Comparison of ENCODE assay signal across 29 mouse cellular contexts in genomic region chr17:26433295-26433694, GRCm38 (mm10). TPM values are rescaled to one million over a fixed set of nuclear protein-coding genes. Genes with fewer than 3 reads are reported as not detected.
DNase-seq lines count a peak whose midpoint lies in the region; ATAC-seq lines count a peak whose summit lies in the region.
"Had no signal": no experiment of that assay in that cellular context is flagged by ENCODE, and none has a peak within 500 bp of the region (broad histone marks: within the 10 kb centered on the region; RNA-seq: fewer than 3 reads in every experiment).

No protein-coding gene starts in this region.

- no peak for DNase-seq in kidney, postnatal 14 days
- DNase-seq in midbrain, embryonic 11.5 days (ENCODE audit: low spot score, missing footprints): peak; percentile 54
- DNase-seq in midbrain, embryonic 10.5 days (ENCODE audit: low spot score): no peak
- DNase-seq in R1 (ENCODE audit: low read depth, low spot score): peak; percentile 72
- no peak for DNase-seq in frontal cortex, postnatal 25 days (ENCODE audit: low spot score in 2 of 2)
- DNase-seq: adrenal gland, postnatal 10 days; cerebellum, adult 11 months; cerebellum, adult 9-11 months; embryo, embryonic 11 days; gastrocnemius, postnatal 14 days; liver; lung, adult 2 months; lung, postnatal 36 days; midbrain, embryonic 14.5 days; right cerebral cortex, postnatal 25 days; spleen, adult 18-20 months; thymus, postnatal 14 days had no signal

- WGBS in kidney, embryonic 15.5 days: 49% methylated on average over 11 of the region's 11 CpGs
- WGBS in midbrain, embryonic 11.5 days: 57% methylated on average over 11 of the region's 11 CpGs
- WGBS in midbrain, embryonic 10.5 days: 72% methylated on average over 11 of the region's 11 CpGs
- WGBS in stomach, embryonic 15.5 days: 44% methylated on average over 11 of the region's 11 CpGs

- no peak overlapping the region for H3K4me2 ChIP-seq in kidney, embryonic 15.5 days
- no peak overlapping the region for H3K4me2 ChIP-seq in midbrain, embryonic 11.5 days
- H3K4me2 ChIP-seq in stomach, embryonic 15.5 days: no peak overlapping the region
- H3K4me2 ChIP-seq: embryonic facial prominence, embryonic 13.5 days; heart, embryonic 15.5 days had no signal

- H3K9me3 ChIP-seq in kidney, embryonic 15.5 days (replicated peaks): no peaks in the 10 kb centered on the region
- H3K9me3 ChIP-seq in midbrain, embryonic 11.5 days (ENCODE audit: control insufficient read depth, low read length): no peaks in the 10 kb centered on the region
- no peaks in the 10 kb centered on the region for H3K9me3 ChIP-seq in midbrain, embryonic 10.5 days (replicated peaks)
- H3K9me3 ChIP-seq in stomach, embryonic 15.5 days: no peaks in the 10 kb centered on the region
- H3K9me3 ChIP-seq: embryonic facial prominence, embryonic 13.5 days; heart, embryonic 10.5 days; heart, embryonic 15.5 days had no signal

- peaks cover 19% of the 10 kb centered on the region for H3K27me3 ChIP-seq in kidney, embryonic 15.5 days
- peaks cover 12% of the 10 kb centered on the region; the same call in 1 of the 2 replicates for H3K27me3 ChIP-seq in midbrain, embryonic 11.5 days (ENCODE audit: control insufficient read depth, insufficient read depth, low read length)
- peaks cover 52% of the 10 kb centered on the region for H3K27me3 ChIP-seq in midbrain, embryonic 10.5 days (ENCODE audit: low read depth, poor library complexity, severe bottlenecking)
- peaks cover 8% of the 10 kb centered on the region; the same call in 1 of the 2 replicates for H3K27me3 ChIP-seq in stomach, embryonic 15.5 days (replicated peaks)

- ATAC-seq in kidney, embryonic 15.5 days (replicated peaks; ENCODE audit: low FRiP score): no peak; the same call in 1 of the 2 replicates
- ATAC-seq in midbrain, embryonic 11.5 days (ENCODE audit: low FRiP score): no peak
- ATAC-seq in stomach, embryonic 15.5 days (ENCODE audit: insufficient read depth, low FRiP score, low read depth): peak; percentile 51; the same call in 1 of the 2 replicates
- no peak for ATAC-seq in frontal cortex, adult (ENCODE audit: low TSS enrichment)
- ATAC-seq: forebrain, embryonic 16.5 days; hindbrain, embryonic 16.5 days had no signal

- peaks cover 20% of the 10 kb centered on the region; the same call in 1 of the 2 replicates for H3K36me3 ChIP-seq in kidney, embryonic 15.5 days
- H3K36me3 ChIP-seq in midbrain, embryonic 11.5 days (ENCODE audit: control insufficient read depth, insufficient read depth, low read length): no peaks in the 10 kb centered on the region
- no peaks in the 10 kb centered on the region for H3K36me3 ChIP-seq in midbrain, embryonic 10.5 days
- H3K36me3 ChIP-seq in stomach, embryonic 15.5 days: 0 out of 2 replicates have a peak, but pooled peaks cover 7% of the 10 kb centered on the region
- H3K36me3 ChIP-seq: embryonic facial prominence, embryonic 13.5 days had no signal

- peak overlapping the region; percentile 5; the same call in 1 of the 2 replicates for H3K27ac ChIP-seq in kidney, embryonic 15.5 days
- no peak overlapping the region for H3K27ac ChIP-seq in midbrain, embryonic 11.5 days (ENCODE audit: low read depth, low read length)
- H3K27ac ChIP-seq in midbrain, embryonic 10.5 days (replicated peaks): no peak overlapping the region
- H3K27ac ChIP-seq in stomach, embryonic 15.5 days: no peak overlapping the region
- H3K27ac ChIP-seq: embryonic facial prominence, embryonic 13.5 days; heart, embryonic 10.5 days; heart, embryonic 15.5 days; kidney, postnatal 0 days; liver, embryonic 14.5 days had no signal

- no peak overlapping the region for H3K4me3 ChIP-seq in kidney, embryonic 15.5 days (replicated peaks)
- H3K4me3 ChIP-seq in midbrain, embryonic 11.5 days (ENCODE audit: low read depth, low read length): no peak overlapping the region
- H3K4me3 ChIP-seq in midbrain, embryonic 10.5 days: no peak overlapping the region
- no peak overlapping the region for H3K4me3 ChIP-seq in stomach, embryonic 15.5 days (replicated peaks)
- H3K4me3 ChIP-seq: embryonic facial prominence, embryonic 13.5 days; erythroblast, embryonic 14.5 days; heart, embryonic 10.5 days; heart, embryonic 15.5 days; megakaryocyte, embryonic 14.5 days had no signal

- H3K9ac ChIP-seq in kidney, embryonic 15.5 days: no peak overlapping the region
- no peak overlapping the region for H3K9ac ChIP-seq in midbrain, embryonic 11.5 days (ENCODE audit: low read length)
- no peak overlapping the region for H3K9ac ChIP-seq in stomach, embryonic 15.5 days
- H3K9ac ChIP-seq: embryonic facial prominence, embryonic 13.5 days; heart, embryonic 15.5 days; liver, embryonic 14.5 days had no signal

- peaks cover 32% of the 10 kb centered on the region for H3K4me1 ChIP-seq in kidney, embryonic 15.5 days
- H3K4me1 ChIP-seq in midbrain, embryonic 11.5 days (ENCODE audit: control insufficient read depth, insufficient read depth, low read length): no peaks in the 10 kb centered on the region
- H3K4me1 ChIP-seq in midbrain, embryonic 10.5 days: 0 out of 2 replicates have a peak, but pooled peaks cover 3% of the 10 kb centered on the region
- H3K4me1 ChIP-seq in stomach, embryonic 15.5 days: peaks cover 6% of the 10 kb centered on the region
- H3K4me1 ChIP-seq: heart, embryonic 15.5 days; megakaryocyte, embryonic 14.5 days had no signal

RNA-seq across cellular contexts. Expression of gene Neurl1b, which starts 18.7 kb away (rescaled TPM):
- polyA plus RNA-seq in kidney, embryonic 15.5 days (2015; fragmentation: Nextera tagmentation; extraction: Ambion mirVana): 1.3 and 1.7 TPM in 2 replicates
- polyA plus RNA-seq in midbrain, embryonic 11.5 days (2014; fragmentation: Nextera tagmentation; extraction: Ambion mirVana): 0.18 and 0.46 TPM in 2 replicates
- 0.16 and 0.19 TPM in 2 replicates for polyA plus RNA-seq in midbrain, embryonic 10.5 days (2016; fragmentation: Nextera tagmentation; extraction: Ambion mirVana)
- 2.5 and 2.6 TPM in 2 replicates for polyA plus RNA-seq in stomach, embryonic 15.5 days (2015; fragmentation: Nextera tagmentation; extraction: Ambion mirVana)
- polyA plus RNA-seq: erythroblast, embryonic 14.5 days had no signal

Comparison
In these comparisons a context has a peak if more than half of its experiments do, and no peak if none do; other contexts are left out.
1. DNase-seq: peak in midbrain, embryonic 11.5 days (single experiment) and R1 (single experiment); none in kidney, postnatal 14 days (single experiment), midbrain, embryonic 10.5 days (single experiment) and frontal cortex, postnatal 25 days (0 of 2).